Mouse (Mus musculus) liver, adult 2 months (tissue): Measurements from ENCODE around the gene Gm6993.

Experiments
- CTCF ChIP-seq: fragments of 200-500 bp; IDR thresholded peaks from 2 replicates; pipeline ENCODE4 v1.5.1; 2011; ENCODE audit warnings: low read depth, low read length, control low read depth
- POLR2A ChIP-seq: fragments of 200-500 bp; IDR thresholded peaks from 2 replicates; pipeline ENCODE4 v1.6.1; 2011; ENCODE audit warnings: low read length, control low read depth; ENCODE audit not compliant: insufficient read depth; ENCODE audit errors: extremely low read depth

GRCm38 (mm10) chr12:31271361-31272011, 30.9 kb downstream of the Gm6993 start:
- TF ChIP-seq CTCF (no peak), POLR2A (no peak)
